Mouse (Mus musculus): ENCODE measurements at regions not wholly inside any gene's neighbourhood (a gene's known extent, or its start where the extent isn't known, plus 50 kb on each side); places are given as distances from the start of the nearest gene placed in this dataset.
"Not testable (repeated sequence)": the region's sequence is repeated elsewhere in the genome, so short reads cannot be mapped to it uniquely, and the experiment has no call there.

DNA sequence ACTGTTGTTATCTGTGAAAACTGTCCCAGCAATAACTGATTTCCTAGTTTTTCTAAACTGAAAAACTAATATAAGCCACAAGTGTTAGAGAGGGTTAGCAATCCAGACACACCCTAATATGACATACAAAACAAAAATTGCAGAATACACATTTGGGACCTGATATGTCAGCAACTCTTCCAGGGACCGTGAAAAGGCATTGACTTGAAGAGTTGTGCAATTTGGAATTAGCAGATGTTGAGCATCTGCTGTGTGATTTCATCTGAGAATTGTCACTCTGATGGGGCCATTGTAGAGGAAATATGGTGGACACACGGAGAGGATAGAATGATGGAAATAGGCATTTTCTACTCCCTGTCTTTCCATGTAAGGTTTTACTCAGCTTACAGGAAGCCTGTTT is 168.6 kb upstream of the Mpdz start:
- Histone ChIP-seq H3K27ac (ENCODE audit: low read length) (no peak overlapping the region), H3K4me1 (ENCODE audit: control insufficient read depth, insufficient read depth, low read length) (no peaks in the 10 kb centered on the region), H3K9me3 (ENCODE audit: control insufficient read depth, low read depth, low read length) (no peaks in the 10 kb centered on the region), H3K9ac (replicated peaks; ENCODE audit: low read depth, low read length) (no peak overlapping the region), H3K4me2 (replicated peaks; ENCODE audit: low read depth, low read length) (no peak overlapping the region), H3K4me3 (ENCODE audit: low read depth, low read length) (no peak overlapping the region), H3K27me3 (ENCODE audit: control insufficient read depth, insufficient read depth, low read length) (no peaks in the 10 kb centered on the region), H3K36me3 (ENCODE audit: control insufficient read depth, insufficient read depth, low read length) (no peaks in the 10 kb centered on the region)
- WGBS: 72% methylated on average over 2 of the region's 2 CpGs
- no peak for ATAC-seq (ENCODE audit: insufficient number of reproducible peaks, insufficient read depth, low FRiP score, low read depth)

DNA sequence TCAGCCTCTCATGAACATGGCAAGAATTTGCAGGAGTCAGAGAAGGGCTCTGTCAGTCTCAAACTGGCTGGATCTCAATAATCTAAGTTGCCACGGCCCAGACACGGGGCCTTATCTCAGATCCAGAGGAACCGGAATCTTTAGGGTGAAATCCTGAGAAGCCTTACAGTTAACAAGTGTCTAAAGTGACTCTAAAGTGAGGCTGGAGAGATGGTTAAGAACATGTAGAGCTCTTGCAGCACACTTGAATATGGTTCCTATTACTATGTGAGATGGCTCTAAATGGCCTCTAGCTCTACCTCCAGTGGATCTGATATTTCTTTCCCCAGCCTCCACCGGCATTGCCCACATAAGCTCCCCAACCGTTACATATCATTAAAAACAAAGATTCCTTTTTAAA is 157.8 kb upstream of the Mpdz start:
- Histone ChIP-seq H3K27me3 (ENCODE audit: control insufficient read depth, insufficient read depth, low read length) (no peaks in the 10 kb centered on the region), H3K27ac (ENCODE audit: low read length) (no peak overlapping the region), H3K9ac (replicated peaks; ENCODE audit: low read depth, low read length) (no peak overlapping the region), H3K4me1 (ENCODE audit: control insufficient read depth, insufficient read depth, low read length) (no peaks in the 10 kb centered on the region), H3K4me3 (ENCODE audit: low read depth, low read length) (no peak overlapping the region), H3K9me3 (ENCODE audit: control insufficient read depth, low read depth, low read length) (no peaks in the 10 kb centered on the region), H3K36me3 (ENCODE audit: control insufficient read depth, insufficient read depth, low read length) (no peaks in the 10 kb centered on the region), H3K4me2 (replicated peaks; ENCODE audit: low read depth, low read length) (no peak overlapping the region)
- ATAC-seq (ENCODE audit: insufficient number of reproducible peaks, insufficient read depth, low FRiP score, low read depth): no peak
- 90% methylated on average over 5 of the region's 5 CpGs for WGBS

DNA sequence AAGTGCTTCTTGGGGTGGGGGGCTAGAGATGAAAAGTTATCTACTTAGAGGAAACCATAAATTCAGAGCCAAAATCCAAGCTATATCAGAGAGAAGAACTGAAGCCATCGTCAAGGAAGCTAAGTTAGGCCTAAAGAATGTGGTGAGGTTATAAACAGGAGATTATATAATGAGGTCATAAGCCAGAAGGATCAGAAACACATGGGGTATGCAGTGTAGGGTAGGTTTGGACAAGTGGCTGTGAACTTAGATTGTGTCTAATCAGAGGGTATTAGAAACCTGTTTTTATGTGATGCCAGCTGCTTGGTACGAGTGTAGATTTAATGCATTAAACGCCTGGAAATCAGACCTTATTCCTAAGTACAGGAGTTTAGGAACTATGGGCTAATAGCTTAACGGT is 154.8 kb upstream of the Mpdz start:
- Histone ChIP-seq H3K4me3 (ENCODE audit: low read depth, low read length) (no peak overlapping the region), H3K36me3 (ENCODE audit: control insufficient read depth, insufficient read depth, low read length) (no peaks in the 10 kb centered on the region), H3K27ac (ENCODE audit: low read length) (no peak overlapping the region), H3K27me3 (ENCODE audit: control insufficient read depth, insufficient read depth, low read length) (no peaks in the 10 kb centered on the region), H3K4me2 (replicated peaks; ENCODE audit: low read depth, low read length) (no peak overlapping the region), H3K9me3 (ENCODE audit: control insufficient read depth, low read depth, low read length) (no peaks in the 10 kb centered on the region), H3K4me1 (ENCODE audit: control insufficient read depth, insufficient read depth, low read length) (no peaks in the 10 kb centered on the region), H3K9ac (replicated peaks; ENCODE audit: low read depth, low read length) (no peak overlapping the region)
- WGBS: 72% methylated on average over 4 of the region's 4 CpGs
- ATAC-seq (ENCODE audit: insufficient number of reproducible peaks, insufficient read depth, low FRiP score, low read depth): no peak

DNA sequence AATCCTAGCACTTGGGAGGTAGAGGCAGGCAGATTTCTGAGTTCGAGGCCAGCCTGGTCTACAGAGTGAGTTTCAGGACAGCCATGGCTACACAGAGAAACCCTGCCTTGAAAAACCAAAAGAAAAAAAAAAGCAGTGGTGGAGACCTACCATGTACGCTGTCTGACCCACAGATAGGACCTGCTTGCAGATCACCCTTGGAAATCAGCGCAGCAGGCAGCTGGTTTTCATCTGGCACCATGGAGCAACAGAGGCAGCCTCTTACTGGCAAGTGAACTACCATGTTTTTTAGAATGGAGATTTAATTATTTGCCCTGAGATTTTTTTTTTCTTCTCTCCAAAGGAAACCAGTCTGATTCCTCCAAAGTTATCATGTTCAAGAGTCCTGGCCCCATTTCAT is 150.8 kb upstream of the Mpdz start:
- H3K4me3 ChIP-seq (ENCODE audit: low read depth, low read length); H3K4me1 ChIP-seq (ENCODE audit: control insufficient read depth, insufficient read depth, low read length); H3K9ac ChIP-seq (replicated peaks; ENCODE audit: low read depth, low read length); ATAC-seq (ENCODE audit: insufficient number of reproducible peaks, insufficient read depth, low FRiP score, low read depth); H3K27ac ChIP-seq (ENCODE audit: low read length); H3K27me3 ChIP-seq (ENCODE audit: control insufficient read depth, insufficient read depth, low read length); H3K36me3 ChIP-seq (ENCODE audit: control insufficient read depth, insufficient read depth, low read length); H3K4me2 ChIP-seq (replicated peaks; ENCODE audit: low read depth, low read length); H3K9me3 ChIP-seq (ENCODE audit: control insufficient read depth, low read depth, low read length): not testable (repeated sequence)
- 91% methylated on average over 3 of the region's 3 CpGs for WGBS

DNA sequence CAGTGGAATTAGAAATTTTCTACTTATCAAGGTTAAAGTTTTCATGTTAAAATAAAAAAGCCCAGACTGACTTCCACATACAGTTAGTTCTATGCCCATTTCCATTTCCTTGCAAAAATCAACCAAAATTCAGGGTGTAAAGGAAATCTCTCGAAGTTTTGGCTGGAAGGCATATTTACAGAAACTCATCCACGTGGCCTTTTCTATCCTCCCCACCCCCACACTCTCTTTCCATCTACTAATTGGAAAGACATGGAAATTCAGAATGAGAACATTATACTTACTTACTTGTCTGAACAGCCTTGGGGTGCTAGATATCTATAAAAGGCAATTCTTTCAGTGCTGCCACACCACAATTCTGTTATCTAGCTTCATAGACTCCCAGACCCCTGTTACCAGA is 139.9 kb upstream of the Mpdz start:
- Histone ChIP-seq H3K4me2 (replicated peaks; ENCODE audit: low read depth, low read length) (no peak overlapping the region), H3K4me1 (ENCODE audit: control insufficient read depth, insufficient read depth, low read length) (no peaks in the 10 kb centered on the region), H3K9ac (replicated peaks; ENCODE audit: low read depth, low read length) (no peak overlapping the region), H3K36me3 (ENCODE audit: control insufficient read depth, insufficient read depth, low read length) (no peaks in the 10 kb centered on the region), H3K27ac (ENCODE audit: low read length) (no peak overlapping the region), H3K27me3 (ENCODE audit: control insufficient read depth, insufficient read depth, low read length) (no peaks in the 10 kb centered on the region), H3K9me3 (ENCODE audit: control insufficient read depth, low read depth, low read length) (no peaks in the 10 kb centered on the region), H3K4me3 (ENCODE audit: low read depth, low read length) (no peak overlapping the region)
- no peak for ATAC-seq (ENCODE audit: insufficient number of reproducible peaks, insufficient read depth, low FRiP score, low read depth)
- WGBS: 46% methylated on average over 2 of the region's 2 CpGs

DNA sequence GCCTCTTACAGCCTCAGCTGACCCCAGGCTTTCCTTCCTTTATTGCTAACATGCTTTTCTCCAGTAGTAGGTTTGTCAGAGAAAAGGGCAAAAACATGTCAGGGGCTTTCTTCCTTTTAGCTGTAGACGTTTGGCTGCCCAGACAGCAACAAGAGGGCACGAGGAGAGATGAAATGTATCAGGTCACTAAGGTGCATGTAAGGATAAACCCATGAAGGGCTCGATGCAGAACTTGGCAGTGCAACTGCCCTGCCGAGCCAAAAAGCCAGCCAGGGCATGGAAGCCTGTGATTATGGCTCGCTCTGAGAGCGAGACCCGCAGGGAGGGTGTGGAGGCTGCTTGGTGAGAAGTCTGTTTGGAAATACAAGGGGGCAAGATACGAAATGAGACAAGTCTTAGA is 137.9 kb upstream of the Mpdz start:
- no peak overlapping the region for H3K9ac ChIP-seq (replicated peaks; ENCODE audit: low read depth, low read length)
- 61% methylated on average over 8 of the region's 8 CpGs for WGBS
- no peak for ATAC-seq (ENCODE audit: insufficient number of reproducible peaks, insufficient read depth, low FRiP score, low read depth)
- no peaks in the 10 kb centered on the region for H3K27me3 ChIP-seq (ENCODE audit: control insufficient read depth, insufficient read depth, low read length)
- no peaks in the 10 kb centered on the region for H3K9me3 ChIP-seq (ENCODE audit: control insufficient read depth, low read depth, low read length)
- no peak overlapping the region for H3K4me3 ChIP-seq (ENCODE audit: low read depth, low read length)
- no peaks in the 10 kb centered on the region for H3K4me1 ChIP-seq (ENCODE audit: control insufficient read depth, insufficient read depth, low read length)
- no peak overlapping the region for H3K27ac ChIP-seq (ENCODE audit: low read length)
- no peak overlapping the region for H3K4me2 ChIP-seq (replicated peaks; ENCODE audit: low read depth, low read length)
- H3K36me3 ChIP-seq (ENCODE audit: control insufficient read depth, insufficient read depth, low read length): no peaks in the 10 kb centered on the region

DNA sequence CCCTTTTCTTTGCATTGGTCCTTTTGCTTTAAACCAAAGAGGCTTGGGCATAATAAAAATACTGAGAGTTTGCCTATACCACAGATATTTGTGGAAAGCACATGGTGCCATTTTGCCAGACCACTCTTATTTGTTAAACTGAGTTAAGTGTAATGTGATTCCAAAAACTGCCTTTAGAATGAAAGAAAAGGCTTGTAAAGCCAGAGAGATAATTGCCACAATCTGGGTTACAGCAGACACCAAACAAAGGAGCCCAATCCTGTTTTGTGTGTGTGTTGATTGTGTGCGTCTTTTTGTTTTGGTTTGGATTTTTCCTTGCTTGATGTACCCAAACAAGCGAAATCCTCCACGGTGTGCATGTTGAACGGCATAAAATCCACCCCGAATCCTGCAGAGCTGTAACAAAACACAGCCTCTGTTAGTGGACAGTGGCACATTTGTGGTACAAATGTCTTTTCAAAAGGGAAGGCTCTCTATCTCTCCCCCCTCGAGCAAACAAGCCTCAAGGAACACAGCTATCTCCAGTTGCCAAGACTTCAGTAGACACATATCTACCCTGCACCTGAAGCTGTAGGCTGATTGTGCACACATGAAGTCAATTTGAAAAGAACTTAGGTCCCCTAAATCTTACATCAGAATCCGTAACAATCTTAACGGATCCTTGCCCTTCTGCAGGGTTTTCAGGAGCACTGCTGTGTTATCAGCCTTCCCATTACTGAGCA is 136.9 kb upstream of the Mpdz start:
- no peak overlapping the region for H3K4me3 ChIP-seq (ENCODE audit: low read depth, low read length)
- no peaks in the 10 kb centered on the region for H3K9me3 ChIP-seq (ENCODE audit: control insufficient read depth, low read depth, low read length)
- no peak overlapping the region for H3K4me2 ChIP-seq (replicated peaks; ENCODE audit: low read depth, low read length)
- no peak overlapping the region for H3K27ac ChIP-seq (ENCODE audit: low read length)
- H3K36me3 ChIP-seq (ENCODE audit: control insufficient read depth, insufficient read depth, low read length): no peaks in the 10 kb centered on the region
- ATAC-seq (ENCODE audit: insufficient number of reproducible peaks, insufficient read depth, low FRiP score, low read depth): no peak
- H3K4me1 ChIP-seq (ENCODE audit: control insufficient read depth, insufficient read depth, low read length): no peaks in the 10 kb centered on the region
- no peak overlapping the region for H3K9ac ChIP-seq (replicated peaks; ENCODE audit: low read depth, low read length)
- WGBS: 73% methylated on average over 8 of the region's 8 CpGs
- H3K27me3 ChIP-seq (ENCODE audit: control insufficient read depth, insufficient read depth, low read length): no peaks in the 10 kb centered on the region

DNA sequence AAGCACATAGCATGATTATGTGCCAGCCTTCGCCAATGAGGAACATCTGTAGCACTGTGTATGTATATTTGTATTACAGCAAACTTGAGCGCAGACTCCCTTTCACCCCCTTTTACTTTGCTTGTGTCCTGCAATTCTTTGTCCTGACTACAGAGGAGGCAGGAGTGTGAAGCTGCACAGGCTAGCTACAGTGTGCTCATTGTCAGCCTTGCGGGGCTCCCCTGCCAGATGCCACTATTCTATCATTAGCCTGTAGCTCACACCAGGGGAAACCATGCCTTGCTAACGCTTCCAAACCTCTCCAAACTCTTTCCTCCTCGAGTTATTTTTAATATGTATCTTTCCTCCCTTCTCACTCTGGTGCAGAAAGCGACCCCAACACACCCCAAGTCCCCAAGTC is 136.4 kb upstream of the Mpdz start:
- H3K4me2 ChIP-seq (replicated peaks; ENCODE audit: low read depth, low read length): no peak overlapping the region
- H3K9me3 ChIP-seq (ENCODE audit: control insufficient read depth, low read depth, low read length): no peaks in the 10 kb centered on the region
- no peak for ATAC-seq (ENCODE audit: insufficient number of reproducible peaks, insufficient read depth, low FRiP score, low read depth)
- H3K4me1 ChIP-seq (ENCODE audit: control insufficient read depth, insufficient read depth, low read length): no peaks in the 10 kb centered on the region
- H3K4me3 ChIP-seq (ENCODE audit: low read depth, low read length): no peak overlapping the region
- H3K27ac ChIP-seq (ENCODE audit: low read length): no peak overlapping the region
- H3K36me3 ChIP-seq (ENCODE audit: control insufficient read depth, insufficient read depth, low read length): no peaks in the 10 kb centered on the region
- no peaks in the 10 kb centered on the region for H3K27me3 ChIP-seq (ENCODE audit: control insufficient read depth, insufficient read depth, low read length)
- no peak overlapping the region for H3K9ac ChIP-seq (replicated peaks; ENCODE audit: low read depth, low read length)
- WGBS: 59% methylated on average over 6 of the region's 6 CpGs

DNA sequence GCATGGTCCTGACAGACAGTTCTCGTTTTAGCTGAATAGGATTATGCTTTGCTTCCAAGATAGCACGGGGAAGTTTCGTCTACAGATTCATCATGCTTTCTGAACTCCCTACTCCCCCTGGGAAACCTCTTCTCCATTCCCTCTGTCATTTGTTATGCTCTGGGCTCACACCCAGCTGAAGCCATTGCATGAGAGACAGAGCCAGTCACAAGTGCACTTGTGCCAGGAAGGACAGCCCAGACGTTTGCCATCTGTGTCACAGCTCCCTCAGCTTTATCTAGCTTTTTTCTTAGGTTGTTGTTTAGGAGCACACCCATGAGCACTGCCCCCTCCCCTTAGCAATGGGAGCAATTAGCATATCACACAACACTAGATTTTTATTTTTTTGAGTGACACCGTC is 131.2 kb upstream of the Mpdz start:
- ATAC-seq (ENCODE audit: insufficient number of reproducible peaks, insufficient read depth, low FRiP score, low read depth): no peak
- 37% methylated on average over 5 of the region's 5 CpGs for WGBS
- Histone ChIP-seq H3K27me3 (ENCODE audit: control insufficient read depth, insufficient read depth, low read length) (no peaks in the 10 kb centered on the region), H3K4me2 (replicated peaks; ENCODE audit: low read depth, low read length) (no peak overlapping the region), H3K27ac (ENCODE audit: low read length) (no peak overlapping the region), H3K4me3 (ENCODE audit: low read depth, low read length) (no peak overlapping the region), H3K4me1 (ENCODE audit: control insufficient read depth, insufficient read depth, low read length) (no peaks in the 10 kb centered on the region), H3K9ac (replicated peaks; ENCODE audit: low read depth, low read length) (no peak overlapping the region), H3K36me3 (ENCODE audit: control insufficient read depth, insufficient read depth, low read length) (no peaks in the 10 kb centered on the region), H3K9me3 (ENCODE audit: control insufficient read depth, low read depth, low read length) (no peaks in the 10 kb centered on the region)

Data from stomach, embryonic 14.5 days (tissue).